Mouse (Mus musculus): ENCODE measurements around the gene Gm5868. TPM values are rescaled to one million over a fixed set of nuclear protein-coding genes. Genes with fewer than 3 reads are reported as not detected.
"Not testable (repeated sequence)": the region's sequence is repeated elsewhere in the genome, so short reads cannot be mapped to it uniquely, and the experiment has no call there.

Gm5868 gene
- polyA plus RNA-seq, 1 experiment from 2014 or later: not detected

DNA sequence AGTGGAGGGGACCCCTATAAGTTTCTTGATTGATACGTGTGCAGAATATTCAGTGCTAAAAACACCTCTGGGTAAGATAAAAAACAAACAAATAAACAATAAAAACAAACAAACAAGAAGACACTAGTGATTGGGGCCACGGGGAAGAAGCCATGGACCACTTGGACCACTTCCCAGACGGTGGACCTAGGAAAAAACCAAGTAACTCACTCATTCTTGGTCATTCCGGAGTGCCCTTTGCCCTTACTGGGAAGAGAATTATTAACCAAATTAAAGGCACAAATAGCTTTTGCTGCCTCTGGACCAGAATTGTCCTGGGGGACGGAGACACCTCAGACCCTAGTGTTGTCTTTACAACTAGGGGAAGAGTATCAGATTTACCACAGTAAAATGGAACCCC lies 21.7 kb downstream of the Gm5868 start:
- no peak for DNase-seq
- ATAC-seq: no peak
- H3K9me3 ChIP-seq (ENCODE audit: low read length): 0 out of 2 replicates have a peak, but pooled peaks cover 3% of the 10 kb centered on the region
- no peak overlapping the region for H3K4me2 ChIP-seq (ENCODE audit: low read depth, low read length)
- no peak overlapping the region for H3K27ac ChIP-seq (ENCODE audit: low read depth)
- H3K4me1 ChIP-seq (ENCODE audit: insufficient read depth): no peaks in the 10 kb centered on the region
- H3K4me3 ChIP-seq (ENCODE audit: low read depth, low read length): no peak overlapping the region
- WGBS (ENCODE audit: insufficient replicate concordance): 62% methylated on average over 5 of the region's 5 CpGs
- H3K9ac ChIP-seq (replicated peaks): no peak overlapping the region
- no peak for TF ChIP-seq CTCF (IDR thresholded peaks at IDR 0.05; ENCODE audit: low read depth)
- no peak for TF ChIP-seq EP300 (IDR thresholded peaks at IDR 0.05; ENCODE audit: low read depth)
- H3K27me3 ChIP-seq (ENCODE audit: insufficient read depth, low read length): no peaks in the 10 kb centered on the region
- H3K36me3 ChIP-seq (replicated peaks; ENCODE audit: insufficient read depth, low read length): no peaks in the 10 kb centered on the region

DNA sequence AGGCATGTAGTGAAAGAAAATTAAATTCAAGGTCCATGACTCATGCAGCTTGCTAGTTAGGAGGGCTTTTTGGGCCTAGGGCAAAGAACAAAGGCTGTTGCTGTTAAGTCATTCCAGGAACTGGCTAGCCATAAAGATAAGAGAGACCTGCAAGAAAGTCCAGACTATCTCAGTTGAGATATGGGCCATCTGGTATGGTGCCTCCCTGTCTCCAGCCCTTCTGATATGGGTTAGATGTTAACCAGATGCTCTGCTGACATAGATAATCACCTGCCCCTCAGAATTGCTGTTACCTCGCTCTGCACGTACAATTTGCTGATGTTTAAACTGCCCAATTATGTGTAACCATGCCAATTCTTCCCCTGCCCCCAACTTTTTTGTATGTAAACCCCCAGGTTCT lies 24.2 kb downstream of the Gm5868 start:
- ATAC-seq; H3K27me3 ChIP-seq (ENCODE audit: insufficient read depth, low read length); H3K36me3 ChIP-seq (replicated peaks; ENCODE audit: insufficient read depth, low read length); H3K4me2 ChIP-seq (ENCODE audit: low read depth, low read length); H3K27ac ChIP-seq (ENCODE audit: low read depth); DNase-seq; H3K4me3 ChIP-seq (ENCODE audit: low read depth, low read length); H3K9ac ChIP-seq (replicated peaks); H3K9me3 ChIP-seq (ENCODE audit: low read length): not testable (repeated sequence)
- 56% methylated on average over 2 of the region's 2 CpGs for WGBS (ENCODE audit: insufficient replicate concordance)
- peaks cover 12% of the 10 kb centered on the region for H3K4me1 ChIP-seq (ENCODE audit: insufficient read depth)

DNA sequence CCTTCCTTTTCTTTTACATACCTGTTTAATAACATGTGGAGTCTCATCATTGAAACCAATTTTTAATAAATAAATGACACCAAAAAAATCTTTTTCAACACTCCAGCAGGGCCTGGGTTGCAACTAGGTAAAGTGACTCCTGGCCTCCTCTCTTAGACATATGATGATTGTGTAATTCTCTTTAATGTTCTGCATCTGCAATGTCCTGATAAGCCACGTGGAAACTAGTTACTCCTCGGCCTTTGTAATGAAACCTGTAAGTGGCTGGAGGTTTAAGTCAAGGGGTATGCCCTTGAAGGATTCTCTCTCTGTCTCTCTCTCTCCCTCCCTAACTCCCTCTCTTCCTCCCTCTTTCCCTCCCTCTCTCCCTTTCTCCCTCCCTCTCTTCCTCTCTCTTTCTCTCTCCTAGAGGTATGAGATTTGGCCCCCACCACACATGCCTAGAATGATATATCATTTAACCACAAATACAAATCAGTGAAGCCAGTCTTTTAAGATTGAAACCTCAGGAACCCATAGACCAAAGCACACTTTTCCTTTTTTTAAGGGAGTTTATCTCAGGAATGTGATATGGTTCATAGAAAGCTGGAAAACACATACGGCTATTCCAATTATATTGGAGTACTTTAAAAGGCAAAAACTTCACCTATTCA lies 26.2 kb downstream of the Gm5868 start:
- H3K4me3 ChIP-seq (ENCODE audit: low read depth, low read length): no peak overlapping the region
- no peaks in the 10 kb centered on the region for H3K27me3 ChIP-seq (ENCODE audit: insufficient read depth, low read length)
- H3K9ac ChIP-seq (replicated peaks): no peak overlapping the region
- 38% methylated on average over 3 of the region's 3 CpGs for WGBS (ENCODE audit: insufficient replicate concordance)
- TF ChIP-seq EP300 (IDR thresholded peaks at IDR 0.05; ENCODE audit: low read depth) (no peak), CTCF (IDR thresholded peaks at IDR 0.05; ENCODE audit: low read depth) (no peak)
- ATAC-seq: no peak
- no peaks in the 10 kb centered on the region for H3K36me3 ChIP-seq (replicated peaks; ENCODE audit: insufficient read depth, low read length)
- no peaks in the 10 kb centered on the region for H3K9me3 ChIP-seq (ENCODE audit: low read length)
- peaks cover 14% of the 10 kb centered on the region for H3K4me1 ChIP-seq (ENCODE audit: insufficient read depth)
- no peak for DNase-seq
- no peak overlapping the region for H3K27ac ChIP-seq (ENCODE audit: low read depth)
- no peak overlapping the region for H3K4me2 ChIP-seq (ENCODE audit: low read depth, low read length)

DNA sequence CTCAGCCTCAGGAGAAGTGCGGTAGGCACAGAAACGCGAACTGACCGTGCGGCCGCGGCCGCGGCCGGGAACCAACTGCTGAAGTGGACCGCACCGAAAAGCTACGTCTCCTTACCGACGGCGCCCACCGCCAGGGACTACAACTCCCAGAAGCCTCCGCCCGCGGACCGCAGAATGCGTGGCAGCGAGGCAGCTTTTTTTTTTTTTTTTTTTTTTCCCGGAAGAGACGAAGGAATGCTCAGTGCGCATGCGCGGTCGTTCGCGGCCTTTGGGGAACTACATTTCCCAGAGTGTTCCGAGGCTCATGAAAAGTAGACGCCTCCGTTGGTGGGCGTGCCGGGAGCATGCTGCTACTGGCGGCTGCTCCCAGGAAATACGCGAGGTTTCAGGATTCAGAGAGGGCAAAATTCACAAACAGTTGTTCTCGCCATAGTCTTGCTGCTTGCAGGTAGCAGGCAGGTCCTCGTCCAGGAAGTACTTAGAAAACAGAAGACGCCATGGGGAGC lies 27.8 kb downstream of the Gm5868 start, which contains the start of gene Nfxl1:
Gene Nfxl1, minus strand, starts transcription at position 141 of the 506 bp plus-strand sequence.
- Histone ChIP-seq H3K4me1 (ENCODE audit: insufficient read depth) (peaks cover 14% of the 10 kb centered on the region), H3K9ac (replicated peaks) (peak within 1 kb of the TSS; percentile 93), H3K27ac (ENCODE audit: low read depth) (peak within 1 kb of the TSS; percentile 74), H3K36me3 (replicated peaks; ENCODE audit: insufficient read depth, low read length) (peaks cover 1% of the 10 kb centered on the region; the same call in 1 of the 2 replicates), H3K9me3 (ENCODE audit: low read length) (no peaks in the 10 kb centered on the region), H3K27me3 (ENCODE audit: insufficient read depth, low read length) (no peaks in the 10 kb centered on the region), H3K4me3 (ENCODE audit: low read depth, low read length) (peak within 1 kb of the TSS; percentile 98), H3K4me2 (ENCODE audit: low read depth, low read length) (peak within 1 kb of the TSS; percentile 100)
- peak; percentile 97 for ATAC-seq
- no peak for TF ChIP-seq CTCF (IDR thresholded peaks at IDR 0.05; ENCODE audit: low read depth)
- TF ChIP-seq EP300 (IDR thresholded peaks at IDR 0.05; ENCODE audit: low read depth): peak; percentile 50; the same call in 1 of the 2 replicates
- DNase-seq: peak; percentile 97
- WGBS (ENCODE audit: insufficient replicate concordance): 2% methylated on average over 42 of the region's 42 CpGs

DNA sequence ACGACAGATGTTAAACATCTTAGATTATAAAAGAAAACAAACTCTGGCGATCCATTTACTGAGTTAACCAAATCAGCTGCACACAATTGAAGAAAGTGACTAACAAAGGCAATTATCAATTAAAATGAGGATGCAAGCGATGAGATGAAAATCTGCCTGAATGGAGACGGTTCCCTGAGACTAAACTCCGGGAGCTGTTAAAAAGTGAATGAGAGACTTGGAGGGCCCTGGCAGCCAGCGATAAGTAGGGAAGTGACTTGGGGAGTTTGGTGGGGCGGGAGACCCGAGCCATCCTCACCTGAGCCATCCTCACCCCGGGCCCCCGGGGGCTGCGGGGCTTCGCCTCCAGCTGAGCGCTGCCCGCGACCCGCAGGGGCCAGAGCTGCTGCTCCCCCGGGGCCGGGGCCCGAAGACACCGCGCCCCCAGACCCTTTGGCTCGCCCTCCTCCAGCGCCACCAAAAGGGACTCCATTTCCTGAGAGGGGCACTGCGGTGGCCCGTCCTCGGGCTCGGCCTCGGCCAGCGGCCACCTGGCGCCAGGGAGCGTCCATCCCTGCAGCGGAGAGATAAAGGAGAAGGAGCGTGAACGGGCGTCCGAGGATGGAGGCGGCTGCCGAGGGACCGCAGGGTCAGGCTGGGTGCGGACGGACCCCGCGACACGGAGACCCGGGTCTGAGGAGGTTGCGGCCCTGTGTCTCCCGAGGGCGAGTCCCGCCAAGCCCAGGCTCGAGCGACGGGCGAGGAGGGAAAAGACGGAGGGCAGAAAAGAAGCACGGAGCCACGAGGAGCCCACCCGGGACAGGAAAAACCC lies 28.4 kb downstream of the Gm5868 start:
- Histone ChIP-seq H3K9me3 (ENCODE audit: low read length) (no peaks in the 10 kb centered on the region), H3K4me3 (ENCODE audit: low read depth, low read length) (peak overlapping the region; percentile 98), H3K36me3 (replicated peaks; ENCODE audit: insufficient read depth, low read length) (peaks cover 4% of the 10 kb centered on the region; the same call in 1 of the 2 replicates), H3K27ac (ENCODE audit: low read depth) (peak overlapping the region; percentile 74), H3K4me2 (ENCODE audit: low read depth, low read length) (peak overlapping the region; percentile 100), H3K27me3 (ENCODE audit: insufficient read depth, low read length) (no peaks in the 10 kb centered on the region), H3K4me1 (ENCODE audit: insufficient read depth) (peaks cover 14% of the 10 kb centered on the region), H3K9ac (replicated peaks) (peak overlapping the region; percentile 93)
- ATAC-seq: peak; percentile 78
- peak; percentile 9; the same call in 1 of the 2 replicates for TF ChIP-seq CTCF (IDR thresholded peaks at IDR 0.05; ENCODE audit: low read depth)
- no peak for TF ChIP-seq EP300 (IDR thresholded peaks at IDR 0.05; ENCODE audit: low read depth)
- 3% methylated on average over 52 of the region's 57 CpGs for WGBS (ENCODE audit: insufficient replicate concordance)
- no peak for DNase-seq

DNA sequence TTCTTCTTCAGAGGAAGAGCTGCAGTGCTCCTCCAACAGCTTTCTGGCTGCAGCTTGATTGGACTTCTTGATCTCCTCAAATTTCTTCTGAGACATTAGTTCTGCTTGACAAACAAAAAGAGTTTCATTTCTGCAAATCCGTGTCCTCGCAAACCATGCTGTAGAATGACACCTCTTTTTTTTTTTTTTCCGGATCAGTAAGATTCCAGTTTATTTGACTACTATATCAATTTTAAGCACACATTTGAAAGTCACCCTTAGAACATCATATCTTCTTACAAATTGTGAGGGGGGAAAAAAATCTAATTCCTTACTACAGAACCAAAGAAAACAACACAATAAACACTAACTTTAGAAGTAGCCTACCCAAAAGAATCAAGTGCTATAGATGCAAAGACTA lies 31.1 kb downstream of the Gm5868 start:
- no peak overlapping the region for H3K4me2 ChIP-seq (ENCODE audit: low read depth, low read length)
- H3K4me1 ChIP-seq (ENCODE audit: insufficient read depth): peaks cover 16% of the 10 kb centered on the region
- peaks cover 7% of the 10 kb centered on the region; the same call in 1 of the 2 replicates for H3K36me3 ChIP-seq (replicated peaks; ENCODE audit: insufficient read depth, low read length)

More for the DNA sequence above, 31.1 kb downstream of the Gm5868 start:
- no peak for TF ChIP-seq CTCF (IDR thresholded peaks at IDR 0.05; ENCODE audit: low read depth)
- no peak for TF ChIP-seq EP300 (IDR thresholded peaks at IDR 0.05; ENCODE audit: low read depth)
- ATAC-seq (no peak), DNase-seq (no peak)
- H3K4me3 ChIP-seq (ENCODE audit: low read depth, low read length): no peak overlapping the region
- 77% methylated on average over 3 of the region's 3 CpGs for WGBS (ENCODE audit: insufficient replicate concordance)
- H3K27ac ChIP-seq (ENCODE audit: low read depth): no peak overlapping the region
- H3K27me3 ChIP-seq (ENCODE audit: insufficient read depth, low read length): no peaks in the 10 kb centered on the region
- no peaks in the 10 kb centered on the region for H3K9me3 ChIP-seq (ENCODE audit: low read length)
- H3K9ac ChIP-seq (replicated peaks): no peak overlapping the region

Measured in liver, postnatal 0 days (tissue).